7 mouse cellular contexts compared by ENCODE assay signal in the genomic region with DNA sequence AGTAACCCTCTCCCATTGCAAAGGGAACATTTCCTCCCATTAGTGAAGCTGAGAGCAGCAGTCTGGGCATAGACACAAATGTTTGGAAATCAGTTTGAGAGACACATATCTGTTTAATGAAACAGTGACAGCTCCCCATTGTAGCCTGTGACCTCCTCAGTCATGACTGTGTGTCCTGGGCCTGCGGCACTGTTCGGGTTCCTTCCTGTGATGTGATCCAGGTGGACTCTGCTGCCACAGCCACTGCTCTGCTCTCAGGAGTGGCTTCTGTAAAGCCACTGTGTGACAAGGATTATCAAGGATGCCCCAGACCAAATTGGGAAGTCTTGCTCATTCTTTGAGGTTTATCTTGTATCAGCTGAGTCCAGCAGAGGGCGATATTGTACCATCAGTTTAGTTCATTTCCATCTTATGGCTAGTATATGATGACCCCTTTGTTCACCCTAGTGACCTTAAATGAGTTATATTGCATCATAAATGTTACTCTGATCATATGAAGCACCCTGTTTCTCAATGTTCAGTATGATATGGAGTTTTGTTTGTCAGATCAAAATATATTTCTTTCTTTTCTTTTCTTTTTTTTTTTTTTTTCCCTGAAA. TPM values are rescaled to one million over a fixed set of nuclear protein-coding genes. Genes with fewer than 3 reads are reported as not detected.
DNase-seq lines count a peak whose midpoint lies in the region; ATAC-seq and TF ChIP-seq lines count a peak whose summit lies in the region.

No protein-coding gene starts in this region.

- no peak overlapping the region for H3K4me3 ChIP-seq in heart, embryonic 16.5 days (ENCODE audit: low read length)
- H3K4me3 ChIP-seq in lung, embryonic 14.5 days (ENCODE audit: low read depth, low read length): no peak overlapping the region

- H3K9ac ChIP-seq in heart, embryonic 16.5 days (ENCODE audit: low read length): no peak overlapping the region
- H3K9ac ChIP-seq in lung, embryonic 14.5 days: no peak overlapping the region

- H3K4me2 ChIP-seq in heart, embryonic 16.5 days (ENCODE audit: low read depth, low read length): no peak overlapping the region
- no peak overlapping the region for H3K4me2 ChIP-seq in lung, embryonic 14.5 days

- ATAC-seq in heart, embryonic 16.5 days (replicated peaks; ENCODE audit: extremely low read depth, insufficient read depth, low FRiP score): peak; percentile 23; the same call in 1 of the 2 replicates
- peak; percentile 28; the same call in 1 of the 2 replicates for ATAC-seq in lung, embryonic 14.5 days (ENCODE audit: insufficient read depth)
- peak; percentile 87 for ATAC-seq in neutrophil, adult 5-6 weeks (ENCODE audit: extremely low read depth, insufficient number of reproducible peaks, low FRiP score, poor library complexity, severe bottlenecking)

- WGBS in heart, embryonic 16.5 days: 34% methylated on average over 3 of the region's 3 CpGs
- WGBS in large intestine, adult 2 months: 45% methylated on average over 3 of the region's 3 CpGs
- 47% methylated on average over 3 of the region's 3 CpGs for WGBS in lung, embryonic 14.5 days

- no peaks in the 10 kb centered on the region for H3K4me1 ChIP-seq in heart, embryonic 16.5 days (ENCODE audit: control insufficient read depth, insufficient read depth, low read length)
- H3K4me1 ChIP-seq in lung, embryonic 14.5 days (ENCODE audit: insufficient read depth): no peaks in the 10 kb centered on the region

- H3K27me3 ChIP-seq in heart, embryonic 16.5 days (ENCODE audit: control insufficient read depth, insufficient read depth, low read length): no peaks in the 10 kb centered on the region
- no peaks in the 10 kb centered on the region for H3K27me3 ChIP-seq in lung, embryonic 14.5 days (ENCODE audit: insufficient read depth, low read length)

- DNase-seq in CD4-positive helper T cell, adult 2 months (ENCODE audit: low read depth, low spot score): peak; percentile 73
- DNase-seq in Muller cell, postnatal 12 days (ENCODE audit: inconsistent ontology term): peak; percentile 32
- peak; percentile 78 to 84 for DNase-seq in cerebellum, postnatal 10 days
- DNase-seq in large intestine, adult 2 months (ENCODE audit: low read depth, low spot score): peak; percentile 58
- peak; percentile 93 for DNase-seq in lung, embryonic 14.5 days

- H3K27ac ChIP-seq in heart, embryonic 16.5 days (ENCODE audit: low read length): no peak overlapping the region
- no peak overlapping the region for H3K27ac ChIP-seq in lung, embryonic 14.5 days (ENCODE audit: low read depth)

- H3K9me3 ChIP-seq in heart, embryonic 16.5 days (replicated peaks; ENCODE audit: control insufficient read depth, low read length): no peaks in the 10 kb centered on the region
- no peaks in the 10 kb centered on the region for H3K9me3 ChIP-seq in lung, embryonic 14.5 days (ENCODE audit: low read depth, low read length)

- H3K36me3 ChIP-seq in heart, embryonic 16.5 days (ENCODE audit: control insufficient read depth, insufficient read depth): peaks cover 7% of the 10 kb centered on the region; the same call in 1 of the 2 replicates
- H3K36me3 ChIP-seq in lung, embryonic 14.5 days (ENCODE audit: insufficient read depth): peaks cover 67% of the 10 kb centered on the region; the same call in 1 of the 2 replicates

- TF ChIP-seq CTCF in lung, embryonic 14.5 days (IDR thresholded peaks at IDR 0.05; ENCODE audit: low read depth): peak; percentile 79

RNA-seq across cellular contexts. Expression of gene Pex13, which starts 13.4 kb away (rescaled TPM):
- polyA plus RNA-seq in heart, embryonic 16.5 days (2015; fragmentation: Nextera tagmentation; extraction: Ambion mirVana): 24.1 and 29.1 TPM in 2 replicates
- 5.1 and 6.9 TPM in 2 replicates for polyA plus RNA-seq in large intestine, adult 2 months (2012; rRNA removed)
- polyA plus RNA-seq in lung, embryonic 14.5 days (2014; fragmentation: Nextera tagmentation; extraction: Ambion mirVana): 25.7 and 30.4 TPM in 2 replicates
- 16.1 and 18.5 TPM in 2 replicates for total RNA-seq in neutrophil, adult 5-6 weeks (2017)

RNA-seq across cellular contexts. Expression of gene Pus10, which starts 13.7 kb away (rescaled TPM):
- polyA plus RNA-seq in heart, embryonic 16.5 days (2015; fragmentation: Nextera tagmentation; extraction: Ambion mirVana): 10.7 and 13.0 TPM in 2 replicates
- polyA plus RNA-seq in large intestine, adult 2 months (2012; rRNA removed): 2.4 and 2.6 TPM in 2 replicates
- 20.2 and 24.9 TPM in 2 replicates for polyA plus RNA-seq in lung, embryonic 14.5 days (2014; fragmentation: Nextera tagmentation; extraction: Ambion mirVana)
- total RNA-seq in neutrophil, adult 5-6 weeks (2017): 22.0 and 27.1 TPM in 2 replicates

RNA-seq across cellular contexts. Expression of gene 0610010F05Rik, which starts 45.7 kb away (rescaled TPM):
- 15.5 and 15.7 TPM in 2 replicates for polyA plus RNA-seq in heart, embryonic 16.5 days (2015; fragmentation: Nextera tagmentation; extraction: Ambion mirVana)
- polyA plus RNA-seq in large intestine, adult 2 months (2012; rRNA removed): 0.73 and 1.1 TPM in 2 replicates
- polyA plus RNA-seq in lung, embryonic 14.5 days (2014; fragmentation: Nextera tagmentation; extraction: Ambion mirVana): 21.5 and 21.6 TPM in 2 replicates
- total RNA-seq in neutrophil, adult 5-6 weeks (2017): 5.8 and 7.4 TPM in 2 replicates

Comparison
In these comparisons a context has a peak if more than half of its experiments do, and no peak if none do; other contexts are left out.
1. DNase-seq: peak in every context shown above with its lines; median percentile 93 in lung, embryonic 14.5 days; 81 in cerebellum, postnatal 10 days; 73 in CD4-positive helper T cell, adult 2 months; 58 in large intestine, adult 2 months; 32 in Muller cell, postnatal 12 days.
2. ATAC-seq: peak in every context shown above with its lines; median percentile 87 in neutrophil, adult 5-6 weeks; 28 in lung, embryonic 14.5 days; 23 in heart, embryonic 16.5 days.